ENCODE assay signal across 18 mouse cellular contexts in genomic region chr14:24961721-24962120, GRCm38 (mm10).
"Had no signal": no experiment of that assay in that cellular context is flagged by ENCODE, and none has a peak within 500 bp of the region (broad histone marks: within the 10 kb centered on the region; RNA-seq: fewer than 3 reads in every experiment).

No protein-coding gene starts in this region.

- H3K36me3 ChIP-seq: midbrain, embryonic 10.5 days; midbrain, embryonic 12.5 days; neural tube, embryonic 13.5 days; neural tube, embryonic 15.5 days had no signal

- H3K27me3 ChIP-seq: neural tube, embryonic 13.5 days; neural tube, embryonic 15.5 days had no signal

- H3K27ac ChIP-seq: midbrain, embryonic 10.5 days; midbrain, embryonic 12.5 days; neural tube, embryonic 13.5 days had no signal

- H3K9me3 ChIP-seq: midbrain, embryonic 10.5 days; midbrain, embryonic 12.5 days; neural tube, embryonic 13.5 days; neural tube, embryonic 15.5 days had no signal

- H3K4me2 ChIP-seq: lung, embryonic 14.5 days; midbrain, embryonic 12.5 days; neural tube, embryonic 13.5 days; neural tube, embryonic 15.5 days had no signal

- H3K4me3 ChIP-seq: midbrain, embryonic 10.5 days; midbrain, embryonic 12.5 days; myocyte; neural tube, embryonic 13.5 days; neural tube, embryonic 15.5 days had no signal

- ATAC-seq: midbrain, embryonic 16.5 days had no signal

- H3K9ac ChIP-seq: lung, embryonic 14.5 days; midbrain, embryonic 12.5 days; neural tube, embryonic 13.5 days; neural tube, embryonic 15.5 days had no signal

- DNase-seq: lung, embryonic 14.5 days; lung, postnatal 10 days; lung, postnatal 4 days; midbrain, embryonic 14.5 days; retina, postnatal 1 day; right cerebral cortex, adult 18-20 months; right cerebral cortex, postnatal 25 days; right cerebral cortex, postnatal 4 days; spleen, adult 18-20 months; thymus, adult 18-20 months; thymus, postnatal 14 days; thymus, postnatal 36 days had no signal
